Mouse (Mus musculus): ENCODE data around the gene Gramd1c. TPM values are rescaled to one million over a fixed set of nuclear protein-coding genes. Genes with fewer than 3 reads are reported as not detected.

The Gramd1c gene
- polyA plus RNA-seq, 1 experiment from 2014 or later = 2.9 TPM

GRCm38 (mm10) chr16:44016164-44016563, 47.0 kb downstream of the Gramd1c start:
- no peak overlapping the region for H3K27ac ChIP-seq
- H3K4me1 ChIP-seq (replicated peaks) = no peaks in the 10 kb centered on the region
- no peaks in the 10 kb centered on the region for H3K27me3 ChIP-seq
- ATAC-seq (ENCODE audit: low FRiP score) = no peak
- 25% methylated on average over 11 of the region's 11 CpGs for WGBS
- H3K9ac ChIP-seq = no peak overlapping the region
- H3K4me2 ChIP-seq = no peak overlapping the region
- H3K4me3 ChIP-seq = no peak overlapping the region
- no peaks in the 10 kb centered on the region for H3K9me3 ChIP-seq
- H3K36me3 ChIP-seq = no peaks in the 10 kb centered on the region

GRCm38 (mm10) chr16:44015416-44016158, 47.6 kb downstream of the Gramd1c start:
- no peak for ATAC-seq (ENCODE audit: low FRiP score)
- 73% methylated on average over 16 of the region's 16 CpGs for WGBS

DNA sequence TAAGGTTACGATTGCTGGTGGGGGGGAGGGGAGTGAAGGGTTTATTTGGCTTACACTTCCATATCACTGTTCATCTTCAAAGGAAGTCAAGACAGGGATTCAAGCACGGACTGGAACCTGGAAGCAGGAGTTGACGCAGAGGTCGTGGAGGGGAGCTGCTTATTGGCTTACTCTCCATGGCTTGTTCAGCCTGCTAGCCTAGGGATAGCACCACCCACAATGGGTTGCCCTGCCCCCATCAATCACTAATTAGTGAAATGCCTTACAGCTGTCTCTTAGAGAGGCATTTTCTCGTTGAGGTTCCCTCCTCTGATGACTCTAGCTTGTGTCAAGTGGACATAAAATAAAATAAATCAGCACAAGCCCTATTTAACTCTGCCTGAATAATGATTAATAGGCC, 52.1 kb downstream of the Gramd1c start:
- Histone ChIP-seq H3K27me3 (no peaks in the 10 kb centered on the region), H3K9ac (no peak overlapping the region), H3K9me3 (no peaks in the 10 kb centered on the region), H3K27ac (no peak overlapping the region), H3K4me1 (replicated peaks) (no peaks in the 10 kb centered on the region), H3K4me2 (no peak overlapping the region), H3K36me3 (no peaks in the 10 kb centered on the region), H3K4me3 (no peak overlapping the region)
- ATAC-seq (ENCODE audit: low FRiP score) = no peak
- WGBS = 68% methylated on average over 5 of the region's 5 CpGs

More at GRCm38 (mm10) chr16:44015416-44016158, 47.6 kb downstream of the Gramd1c start:
- H3K27ac ChIP-seq = no peak overlapping the region
- no peaks in the 10 kb centered on the region for H3K27me3 ChIP-seq
- no peak overlapping the region for H3K4me3 ChIP-seq
- no peak overlapping the region for H3K4me2 ChIP-seq
- H3K9me3 ChIP-seq = no peaks in the 10 kb centered on the region
- H3K36me3 ChIP-seq = no peaks in the 10 kb centered on the region
- H3K9ac ChIP-seq = no peak overlapping the region
- no peaks in the 10 kb centered on the region for H3K4me1 ChIP-seq (replicated peaks)

DNA sequence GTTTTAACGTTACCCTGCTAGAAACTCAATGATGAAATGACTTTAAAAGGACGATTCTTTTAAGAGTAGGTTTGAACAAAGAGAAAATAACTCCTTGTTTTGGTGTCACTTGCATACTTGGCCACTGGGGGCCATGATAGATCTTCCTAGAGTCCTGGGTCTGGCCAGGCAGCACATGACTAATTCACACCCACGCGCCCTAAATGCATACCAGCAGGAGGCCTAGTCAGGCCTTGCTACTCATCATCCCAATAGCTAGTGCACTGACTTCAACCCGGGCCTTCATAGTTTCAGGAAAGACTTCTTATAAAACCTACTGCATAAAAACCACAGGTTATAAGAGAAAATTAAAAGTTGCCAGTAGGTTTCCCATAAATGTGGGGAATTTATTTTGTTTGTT, 61.1 kb downstream of the Gramd1c start:
- 59% methylated on average over 5 of the region's 5 CpGs for WGBS
- Histone ChIP-seq H3K9me3 (no peaks in the 10 kb centered on the region), H3K27ac (no peak overlapping the region), H3K36me3 (no peaks in the 10 kb centered on the region), H3K4me3 (no peak overlapping the region), H3K4me1 (replicated peaks) (no peaks in the 10 kb centered on the region), H3K27me3 (no peaks in the 10 kb centered on the region), H3K9ac (no peak overlapping the region), H3K4me2 (no peak overlapping the region)
- no peak for ATAC-seq (ENCODE audit: low FRiP score)

GRCm38 (mm10) chr16:43999541-43999940, 63.6 kb downstream of the Gramd1c start:
- Histone ChIP-seq H3K4me2 (no peak overlapping the region), H3K36me3 (no peaks in the 10 kb centered on the region), H3K27ac (no peak overlapping the region), H3K4me1 (replicated peaks) (no peaks in the 10 kb centered on the region), H3K9me3 (no peaks in the 10 kb centered on the region), H3K27me3 (no peaks in the 10 kb centered on the region), H3K9ac (no peak overlapping the region), H3K4me3 (no peak overlapping the region)
- no peak for ATAC-seq (ENCODE audit: low FRiP score)
- 89% methylated on average over 5 of the region's 5 CpGs for WGBS

DNA sequence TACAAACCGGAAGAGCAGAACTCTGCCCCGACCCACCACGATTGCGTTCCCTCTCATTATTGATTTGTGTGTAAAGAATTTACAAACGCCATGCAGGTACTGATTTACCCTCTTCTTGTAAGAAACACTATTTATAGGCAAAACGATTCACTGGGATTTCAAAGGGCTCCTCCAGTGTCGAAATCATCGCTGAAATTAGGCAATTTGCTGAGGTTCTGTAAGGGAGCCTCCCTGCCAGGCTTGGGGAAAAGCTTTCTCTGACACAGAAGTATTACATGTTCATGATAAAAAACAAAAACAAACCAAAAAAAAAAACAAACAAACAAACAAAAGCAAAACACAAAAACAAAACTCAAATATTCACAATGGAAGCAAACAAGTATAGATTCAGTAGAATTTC, 64.0 kb downstream of the Gramd1c start:
- WGBS = 81% methylated on average over 8 of the region's 8 CpGs
- Histone ChIP-seq H3K9ac (no peak overlapping the region), H3K4me2 (no peak overlapping the region), H3K4me3 (no peak overlapping the region), H3K27ac (no peak overlapping the region), H3K9me3 (no peaks in the 10 kb centered on the region), H3K4me1 (replicated peaks) (no peaks in the 10 kb centered on the region), H3K36me3 (no peaks in the 10 kb centered on the region), H3K27me3 (no peaks in the 10 kb centered on the region)
- ATAC-seq (ENCODE audit: low FRiP score) = no peak

- Histone ChIP-seq H3K36me3 (no peaks in the 10 kb centered on the region), H3K9me3 (no peaks in the 10 kb centered on the region), H3K4me2 (no peak overlapping the region), H3K27ac (no peak overlapping the region), H3K27me3 (no peaks in the 10 kb centered on the region), H3K9ac (no peak overlapping the region), H3K4me3 (no peak overlapping the region), H3K4me1 (replicated peaks) (no peaks in the 10 kb centered on the region)
- ATAC-seq (ENCODE audit: low FRiP score) = no peak
- WGBS = 90% methylated on average over 3 of the region's 3 CpGs
These were observed 68.5 kb downstream of the Gramd1c start for GRCm38 (mm10) chr16:43994623-43995022.

GRCm38 (mm10) chr16:43986299-43986698, 76.8 kb downstream of the Gramd1c start:
- no peak overlapping the region for H3K9ac ChIP-seq
- H3K4me2 ChIP-seq = no peak overlapping the region
- H3K36me3 ChIP-seq = no peaks in the 10 kb centered on the region
- WGBS = 95% methylated on average over 4 of the region's 4 CpGs
- H3K4me3 ChIP-seq = no peak overlapping the region
- H3K4me1 ChIP-seq (replicated peaks) = no peaks in the 10 kb centered on the region; the same call in 1 of the 2 replicates
- no peak for ATAC-seq (ENCODE audit: low FRiP score)
- H3K27ac ChIP-seq = no peak overlapping the region
- H3K9me3 ChIP-seq = no peaks in the 10 kb centered on the region
- H3K27me3 ChIP-seq = no peaks in the 10 kb centered on the region

DNA sequence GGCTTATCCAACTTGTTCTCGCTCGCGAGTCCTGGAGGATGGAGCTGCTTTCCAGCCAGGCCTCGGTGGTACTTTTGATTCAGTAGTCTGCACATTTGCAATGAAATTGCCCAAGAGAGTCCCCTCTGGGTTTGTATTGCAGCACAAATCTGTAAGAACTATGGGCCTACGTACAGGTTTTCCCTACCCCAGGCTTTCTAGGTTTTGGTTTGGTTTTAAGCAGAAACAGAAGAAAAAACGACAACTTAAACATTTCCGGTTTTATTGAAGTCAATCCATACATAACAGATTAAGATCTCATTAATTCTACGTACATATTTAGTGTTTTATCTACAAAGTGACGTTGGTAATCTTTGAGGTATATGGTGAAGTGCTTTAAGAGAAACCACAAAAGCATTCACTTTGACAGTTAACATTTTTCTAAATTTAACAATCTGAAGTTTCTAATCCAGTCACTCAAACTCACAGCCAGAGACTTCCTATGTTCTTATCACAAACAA, 83.0 kb downstream of the Gramd1c start:
- Histone ChIP-seq H3K36me3 (no peaks in the 10 kb centered on the region), H3K27ac (no peak overlapping the region), H3K9me3 (no peaks in the 10 kb centered on the region), H3K4me1 (replicated peaks) (peaks cover 4% of the 10 kb centered on the region; the same call in 1 of the 2 replicates), H3K4me2 (peak overlapping the region; percentile 99), H3K27me3 (peaks cover 38% of the 10 kb centered on the region), H3K4me3 (peak overlapping the region; percentile 76), H3K9ac (peak overlapping the region; percentile 78)
- ATAC-seq (ENCODE audit: low FRiP score) = no peak
- WGBS = 31% methylated on average over 9 of the region's 9 CpGs

- WGBS = under 1% methylated on average over 54 of the region's 103 CpGs
- no peaks in the 10 kb centered on the region for H3K9me3 ChIP-seq
- no peak within 1 kb of the TSS for H3K27ac ChIP-seq
- peak within 1 kb of the TSS; percentile 99 for H3K4me2 ChIP-seq
- H3K4me3 ChIP-seq = peak within 1 kb of the TSS; percentile 76
- ATAC-seq (ENCODE audit: low FRiP score) = peak; percentile 88
- H3K27me3 ChIP-seq = peaks cover 38% of the 10 kb centered on the region
- H3K36me3 ChIP-seq = no peaks in the 10 kb centered on the region
- peaks cover 4% of the 10 kb centered on the region; the same call in 1 of the 2 replicates for H3K4me1 ChIP-seq (replicated peaks)
- H3K9ac ChIP-seq = peak within 1 kb of the TSS; percentile 78
These were observed 83.6 kb downstream of the Gramd1c start, which contains the start of gene Zdhhc23 for GRCm38 (mm10) chr16:43979328-43980109. Zdhhc23 (minus strand) TSS chr16:43979791.

DNA sequence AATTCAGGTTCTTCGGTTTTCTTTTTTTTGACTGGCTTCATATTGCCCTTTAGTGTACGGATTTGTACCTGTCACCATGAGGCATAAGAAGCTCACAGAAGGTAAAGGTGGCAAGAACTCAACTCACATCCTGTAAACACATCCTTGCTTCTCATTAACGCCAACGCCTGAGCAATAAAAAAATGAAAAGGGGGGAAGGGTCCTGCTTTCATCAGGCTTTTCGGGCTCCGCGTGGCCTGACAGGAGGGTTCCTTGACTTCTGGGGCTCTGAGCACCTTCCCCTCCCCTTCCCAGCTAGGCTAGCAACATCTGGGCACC, 84.2 kb downstream of the Gramd1c start:
- Histone ChIP-seq H3K27me3 (peaks cover 38% of the 10 kb centered on the region), H3K4me1 (replicated peaks) (peaks cover 4% of the 10 kb centered on the region; the same call in 1 of the 2 replicates), H3K9me3 (no peaks in the 10 kb centered on the region), H3K4me2 (peak overlapping the region; percentile 99), H3K4me3 (peak overlapping the region; percentile 76), H3K9ac (peak overlapping the region; percentile 78), H3K36me3 (no peaks in the 10 kb centered on the region), H3K27ac (no peak overlapping the region)
- no peak for ATAC-seq (ENCODE audit: low FRiP score)
- 17% methylated on average over 7 of the region's 7 CpGs for WGBS

- no peaks in the 10 kb centered on the region for H3K9me3 ChIP-seq
- ATAC-seq (ENCODE audit: low FRiP score) = no peak
- 81% methylated on average over 22 of the region's 22 CpGs for WGBS
- H3K9ac ChIP-seq = no peak overlapping the region
- peaks cover 4% of the 10 kb centered on the region for H3K36me3 ChIP-seq
- no peaks in the 10 kb centered on the region for H3K4me1 ChIP-seq (replicated peaks)
- H3K27ac ChIP-seq = no peak overlapping the region
- no peak overlapping the region for H3K4me2 ChIP-seq
- peaks cover 17% of the 10 kb centered on the region for H3K27me3 ChIP-seq
- H3K4me3 ChIP-seq = no peak overlapping the region
These were observed 89.4 kb downstream of the Gramd1c start for GRCm38 (mm10) chr16:43973606-43974220.
